In genomic region chr9:69397760-69398452, GRCm38 (mm10) we compare ENCODE assay signal across 8 mouse cellular contexts. TPM values are rescaled to one million over a fixed set of nuclear protein-coding genes. Genes with fewer than 3 reads are reported as not detected.
A peak's percentile ranks its signal among the peaks of the same experiment; 100 is the strongest.
DNase-seq lines count a peak whose midpoint lies in the region; ATAC-seq lines count a peak whose summit lies in the region.

Gene Ice2, plus strand, starts transcription at chr9:69397906.

- H3K4me1 ChIP-seq in hindbrain, embryonic 13.5 days (replicated peaks), result peaks cover 11% of the 10 kb centered on the region

- under 1% methylated on average over 47 of the region's 53 CpGs for WGBS in hindbrain, embryonic 13.5 days

- peak within 1 kb of the TSS; percentile 74 for H3K4me3 ChIP-seq in hindbrain, embryonic 13.5 days

- ATAC-seq in hindbrain, embryonic 13.5 days (ENCODE audit: low FRiP score), result peak; percentile 94

- H3K36me3 ChIP-seq in hindbrain, embryonic 13.5 days, result peaks cover 3% of the 10 kb centered on the region; the same call in 1 of the 2 replicates

- peak within 1 kb of the TSS; percentile 88 for H3K4me2 ChIP-seq in hindbrain, embryonic 13.5 days

- peak within 1 kb of the TSS; percentile 88 for H3K9ac ChIP-seq in hindbrain, embryonic 13.5 days

- no peaks in the 10 kb centered on the region for H3K9me3 ChIP-seq in hindbrain, embryonic 13.5 days

- H3K27ac ChIP-seq in hindbrain, embryonic 13.5 days, result peak within 1 kb of the TSS; percentile 93

- peak; percentile 90 for DNase-seq in NIH3T3 (ENCODE audit: low read depth)
- DNase-seq in cerebellum, adult 9-11 months, result peak; percentile 81
- DNase-seq in frontal cortex, postnatal 10 days (ENCODE audit: low spot score in 2 of 2), result peak; percentile 38 to 69
- DNase-seq in layer of hippocampus, postnatal 25 days (ENCODE audit: extremely low spot score in 1 of 2, low spot score in 1 of 2), result peak; percentile 63 to 64
- DNase-seq in lung, postnatal 25 days (ENCODE audit: low spot score), result peak; percentile 65
- DNase-seq in retina, embryonic 14.5 days (ENCODE audit: low spot score), result peak; percentile 79
- DNase-seq in thymus, postnatal 4 days, result peak; percentile 80

- no peaks in the 10 kb centered on the region for H3K27me3 ChIP-seq in hindbrain, embryonic 13.5 days

RNA-seq across cellular contexts. Expression of gene Ice2, which starts in this region (rescaled TPM):
- polyA plus RNA-seq in hindbrain, embryonic 13.5 days (2015; fragmentation: Nextera tagmentation; extraction: Ambion mirVana), result 11.4 and 12.5 TPM in 2 replicates
- 10 to 100 TPM in 1 of 2 experiments, 1 to 10 TPM in 1; 9.8 to 10.9 TPM for total RNA-seq in layer of hippocampus, postnatal 25 days (2021)

Comparison
In these comparisons a context has a peak if more than half of its experiments do, and no peak if none do; other contexts are left out.
1. Peak in every context shown above with its lines: DNase-seq, ATAC-seq, H3K4me3 ChIP-seq and H3K27ac ChIP-seq.